ENCODE assay signal across 23 mouse cellular contexts in the genomic region with DNA sequence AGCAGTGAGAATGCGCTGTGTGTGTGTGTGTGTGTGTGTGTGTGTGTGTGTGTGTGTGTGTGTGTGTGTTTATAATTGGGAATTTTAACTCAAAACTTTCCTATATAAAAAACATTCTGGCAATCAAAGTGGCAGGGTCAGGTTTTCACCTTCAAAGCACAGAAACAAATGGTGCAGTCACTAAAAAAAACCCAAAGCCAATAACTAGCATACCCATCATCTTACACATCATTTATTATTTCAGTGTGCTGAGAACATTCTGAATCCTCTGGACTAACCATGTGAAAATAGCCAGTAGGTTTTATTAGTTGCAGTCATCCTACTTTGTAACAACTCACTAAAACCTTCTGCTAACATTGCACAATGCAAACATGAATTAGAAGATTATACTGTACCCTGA. TPM values are rescaled to one million over a fixed set of nuclear protein-coding genes. Genes with fewer than 3 reads are reported as not detected.
"Had no signal": no experiment of that assay in that cellular context is flagged by ENCODE, and none has a peak within 500 bp of the region (broad histone marks: within the 10 kb centered on the region; RNA-seq: fewer than 3 reads in every experiment).

No protein-coding gene starts in this region.

- DNase-seq: liver, embryonic 13.5 days; liver, postnatal 0 days; lung, postnatal 10 days; right cerebral cortex, postnatal 14 days; thymus, adult 18-20 months; thymus, postnatal 14 days; thymus, postnatal 36 days had no signal

- H3K9me3 ChIP-seq: liver, embryonic 13.5 days; liver, embryonic 15.5 days; lung, embryonic 15.5 days; megakaryocyte, embryonic 14.5 days; midbrain, embryonic 13.5 days; midbrain, embryonic 15.5 days; neural tube, embryonic 12.5 days had no signal

- H3K27ac ChIP-seq: liver, embryonic 13.5 days; liver, embryonic 15.5 days; lung, embryonic 15.5 days; macrophage; midbrain, embryonic 13.5 days; midbrain, embryonic 15.5 days; neural tube, embryonic 12.5 days had no signal

- H3K9ac ChIP-seq: liver, embryonic 13.5 days; liver, embryonic 15.5 days; liver, postnatal 0 days; lung, embryonic 15.5 days; midbrain, embryonic 13.5 days; midbrain, embryonic 15.5 days; neural tube, embryonic 12.5 days had no signal

- H3K4me3 ChIP-seq: liver, embryonic 13.5 days; liver, embryonic 15.5 days; lung, embryonic 15.5 days; megakaryocyte, embryonic 14.5 days; midbrain, embryonic 13.5 days; midbrain, embryonic 15.5 days; neural tube, embryonic 12.5 days had no signal

- ATAC-seq: liver, postnatal 0 days; midbrain, embryonic 13.5 days; midbrain, embryonic 15.5 days had no signal

- H3K36me3 ChIP-seq: liver, embryonic 13.5 days; liver, embryonic 15.5 days; lung, embryonic 15.5 days; midbrain, embryonic 13.5 days; midbrain, embryonic 15.5 days; neural tube, embryonic 12.5 days had no signal

- H3K4me2 ChIP-seq: liver, embryonic 13.5 days; liver, embryonic 15.5 days; lung, embryonic 15.5 days; midbrain, embryonic 11.5 days; midbrain, embryonic 13.5 days; midbrain, embryonic 15.5 days; neural tube, embryonic 12.5 days had no signal

- H3K4me1 ChIP-seq: liver, embryonic 13.5 days; liver, embryonic 15.5 days; lung, embryonic 15.5 days; megakaryocyte, embryonic 14.5 days; midbrain, embryonic 13.5 days; midbrain, embryonic 15.5 days; neural tube, embryonic 12.5 days had no signal

- H3K27me3 ChIP-seq: liver, embryonic 13.5 days; liver, embryonic 15.5 days; lung, embryonic 15.5 days; megakaryocyte, embryonic 14.5 days; midbrain, embryonic 13.5 days; midbrain, embryonic 15.5 days; neural tube, embryonic 12.5 days had no signal

RNA-seq across cellular contexts. Expression of gene Tmprss11e, which starts 38.6 kb away (rescaled TPM):
- total RNA-seq: megakaryocyte progenitor cell, adult 5-6 weeks; midbrain, postnatal 0 days; monocyte, adult 5-6 weeks; neutrophil, adult 5-6 weeks had no signal
- polyA plus RNA-seq: liver, embryonic 13.5 days; liver, embryonic 15.5 days; liver, postnatal 0 days; lung, embryonic 15.5 days; macrophage; midbrain, embryonic 11.5 days; midbrain, embryonic 15.5 days; midbrain, postnatal 0 days; neural tube, embryonic 12.5 days; neural tube, embryonic 14.5 days; spleen, adult 2 months; stomach, embryonic 14.5 days; thymus, postnatal 0 days had no signal
